Mouse (Mus musculus): ENCODE measurements around the gene Cdx4. TPM values are rescaled to one million over a fixed set of nuclear protein-coding genes. Genes with fewer than 3 reads are reported as not detected.

Gene Cdx4
- polyA plus RNA-seq, 1 experiment, result not detected

GRCm38 (mm10) chrX:103308262-103308661 is 12.9 kb upstream of the Cdx4 start:
- no peak overlapping the region for H3K27ac ChIP-seq (ENCODE audit: control insufficient read depth, insufficient read depth, low read length)
- 94% methylated on average over 1 of the region's 1 CpGs for WGBS
- no peak for DNase-seq
- H3K4me3 ChIP-seq (ENCODE audit: control insufficient read depth, insufficient read depth, low read length), result no peak overlapping the region
- H3K36me3 ChIP-seq (ENCODE audit: control insufficient read depth, insufficient read depth, low read length), result no peaks in the 10 kb centered on the region
- H3K27me3 ChIP-seq (ENCODE audit: control insufficient read depth, insufficient read depth, low read length), result no peaks in the 10 kb centered on the region
- TF ChIP-seq CTCF (IDR thresholded peaks at IDR 0.05; ENCODE audit: borderline replicate concordance, control insufficient read depth, extremely low read depth, insufficient read depth, low read length, poor library complexity) (no peak), POLR2A (IDR thresholded peaks at IDR 0.05; ENCODE audit: control insufficient read depth, extremely low read depth, insufficient read depth, low read length, poor library complexity) (no peak)
- no peaks in the 10 kb centered on the region for H3K4me1 ChIP-seq (replicated peaks; ENCODE audit: control insufficient read depth, insufficient read depth, low read length)

- Histone ChIP-seq H3K27me3 (ENCODE audit: control insufficient read depth, insufficient read depth, low read length) (no peaks in the 10 kb centered on the region), H3K4me1 (replicated peaks; ENCODE audit: control insufficient read depth, insufficient read depth, low read length) (no peaks in the 10 kb centered on the region), H3K4me3 (ENCODE audit: control insufficient read depth, insufficient read depth, low read length) (no peak overlapping the region), H3K27ac (ENCODE audit: control insufficient read depth, insufficient read depth, low read length) (no peak overlapping the region), H3K36me3 (ENCODE audit: control insufficient read depth, insufficient read depth, low read length) (no peaks in the 10 kb centered on the region)
- WGBS, result 97% methylated on average over 3 of the region's 3 CpGs
- DNase-seq, result no peak
- TF ChIP-seq CTCF (IDR thresholded peaks at IDR 0.05; ENCODE audit: borderline replicate concordance, control insufficient read depth, extremely low read depth, insufficient read depth, low read length, poor library complexity) (no peak), POLR2A (IDR thresholded peaks at IDR 0.05; ENCODE audit: control insufficient read depth, extremely low read depth, insufficient read depth, low read length, poor library complexity) (no peak)
Measured at GRCm38 (mm10) chrX:103311723-103312122, 9.5 kb upstream of the Cdx4 start.

GRCm38 (mm10) chrX:103314146-103314545 is 7.1 kb upstream of the Cdx4 start:
- WGBS, result 95% methylated on average over 6 of the region's 6 CpGs
- Histone ChIP-seq H3K36me3 (ENCODE audit: control insufficient read depth, insufficient read depth, low read length) (no peaks in the 10 kb centered on the region), H3K27me3 (ENCODE audit: control insufficient read depth, insufficient read depth, low read length) (no peaks in the 10 kb centered on the region), H3K4me1 (replicated peaks; ENCODE audit: control insufficient read depth, insufficient read depth, low read length) (no peaks in the 10 kb centered on the region), H3K27ac (ENCODE audit: control insufficient read depth, insufficient read depth, low read length) (no peak overlapping the region), H3K4me3 (ENCODE audit: control insufficient read depth, insufficient read depth, low read length) (no peak overlapping the region)
- no peak for TF ChIP-seq CTCF (IDR thresholded peaks at IDR 0.05; ENCODE audit: borderline replicate concordance, control insufficient read depth, extremely low read depth, insufficient read depth, low read length, poor library complexity)
- no peak for TF ChIP-seq POLR2A (IDR thresholded peaks at IDR 0.05; ENCODE audit: control insufficient read depth, extremely low read depth, insufficient read depth, low read length, poor library complexity)
- DNase-seq, result no peak

GRCm38 (mm10) chrX:103325900-103326299 is 4.7 kb downstream of the Cdx4 start:
- no peak for TF ChIP-seq CTCF (IDR thresholded peaks at IDR 0.05; ENCODE audit: borderline replicate concordance, control insufficient read depth, extremely low read depth, insufficient read depth, low read length, poor library complexity)
- no peak for TF ChIP-seq POLR2A (IDR thresholded peaks at IDR 0.05; ENCODE audit: control insufficient read depth, extremely low read depth, insufficient read depth, low read length, poor library complexity)
- Histone ChIP-seq H3K27ac (ENCODE audit: control insufficient read depth, insufficient read depth, low read length) (no peak overlapping the region), H3K4me3 (ENCODE audit: control insufficient read depth, insufficient read depth, low read length) (no peak overlapping the region), H3K4me1 (replicated peaks; ENCODE audit: control insufficient read depth, insufficient read depth, low read length) (no peaks in the 10 kb centered on the region), H3K36me3 (ENCODE audit: control insufficient read depth, insufficient read depth, low read length) (no peaks in the 10 kb centered on the region), H3K27me3 (ENCODE audit: control insufficient read depth, insufficient read depth, low read length) (no peaks in the 10 kb centered on the region)
- no peak for DNase-seq
- WGBS, result 64% methylated on average over 3 of the region's 3 CpGs

- 86% methylated on average over 8 of the region's 8 CpGs for WGBS
- no peak for TF ChIP-seq CTCF (IDR thresholded peaks at IDR 0.05; ENCODE audit: borderline replicate concordance, control insufficient read depth, extremely low read depth, insufficient read depth, low read length, poor library complexity)
- TF ChIP-seq POLR2A (IDR thresholded peaks at IDR 0.05; ENCODE audit: control insufficient read depth, extremely low read depth, insufficient read depth, low read length, poor library complexity), result no peak
- DNase-seq, result no peak
- Histone ChIP-seq H3K27me3 (ENCODE audit: control insufficient read depth, insufficient read depth, low read length) (no peaks in the 10 kb centered on the region), H3K36me3 (ENCODE audit: control insufficient read depth, insufficient read depth, low read length) (no peaks in the 10 kb centered on the region), H3K4me3 (ENCODE audit: control insufficient read depth, insufficient read depth, low read length) (no peak overlapping the region), H3K4me1 (replicated peaks; ENCODE audit: control insufficient read depth, insufficient read depth, low read length) (no peaks in the 10 kb centered on the region), H3K27ac (ENCODE audit: control insufficient read depth, insufficient read depth, low read length) (no peak overlapping the region)
Measured at GRCm38 (mm10) chrX:103329386-103329785, 8.2 kb downstream of the Cdx4 start.

GRCm38 (mm10) chrX:103331125-103331858 is 10.1 kb downstream of the Cdx4 start:
- Histone ChIP-seq H3K27ac (ENCODE audit: control insufficient read depth, insufficient read depth, low read length) (no peak overlapping the region), H3K4me3 (ENCODE audit: control insufficient read depth, insufficient read depth, low read length) (no peak overlapping the region), H3K27me3 (ENCODE audit: control insufficient read depth, insufficient read depth, low read length) (no peaks in the 10 kb centered on the region), H3K36me3 (ENCODE audit: control insufficient read depth, insufficient read depth, low read length) (no peaks in the 10 kb centered on the region), H3K4me1 (replicated peaks; ENCODE audit: control insufficient read depth, insufficient read depth, low read length) (no peaks in the 10 kb centered on the region)
- no peak for TF ChIP-seq CTCF (IDR thresholded peaks at IDR 0.05; ENCODE audit: borderline replicate concordance, control insufficient read depth, extremely low read depth, insufficient read depth, low read length, poor library complexity)
- TF ChIP-seq POLR2A (IDR thresholded peaks at IDR 0.05; ENCODE audit: control insufficient read depth, extremely low read depth, insufficient read depth, low read length, poor library complexity), result no peak
- 39% methylated on average over 5 of the region's 5 CpGs for WGBS
- DNase-seq, result no peak

Data from thymus, adult 2 months (tissue).